Mouse (Mus musculus) brain, embryonic 14.5 days (tissue): ENCODE measurements at regions not wholly inside any gene's neighbourhood (a gene's known extent, or its start where the extent isn't known, plus 50 kb on each side); places are given as distances from the start of the nearest gene placed in this dataset.

Experiments used
- DNase-seq: peaks from one replicate; pipeline ENCODE4 v3.0.0-alpha.2; 2011; ENCODE audit warnings: low read depth
- CTCF ChIP-seq: fragments of 200-500 bp; IDR thresholded peaks from 2 replicates; pipeline ENCODE4 v1.5.1; 2012; ENCODE audit warnings: inconsistent platforms, mild to moderate bottlenecking, moderate library complexity, borderline replicate concordance; ENCODE audit not compliant: insufficient read depth, insufficient read length; ENCODE audit errors: extremely low read depth
- POLR2A ChIP-seq: fragments of 200-500 bp; IDR thresholded peaks from 2 replicates; pipeline ENCODE4 v1.6.1; 2012; ENCODE audit warnings: mild to moderate bottlenecking, inconsistent platforms, borderline replicate concordance; ENCODE audit not compliant: poor library complexity, insufficient read depth, insufficient read length, severe bottlenecking; ENCODE audit errors: extremely low read depth

DNA sequence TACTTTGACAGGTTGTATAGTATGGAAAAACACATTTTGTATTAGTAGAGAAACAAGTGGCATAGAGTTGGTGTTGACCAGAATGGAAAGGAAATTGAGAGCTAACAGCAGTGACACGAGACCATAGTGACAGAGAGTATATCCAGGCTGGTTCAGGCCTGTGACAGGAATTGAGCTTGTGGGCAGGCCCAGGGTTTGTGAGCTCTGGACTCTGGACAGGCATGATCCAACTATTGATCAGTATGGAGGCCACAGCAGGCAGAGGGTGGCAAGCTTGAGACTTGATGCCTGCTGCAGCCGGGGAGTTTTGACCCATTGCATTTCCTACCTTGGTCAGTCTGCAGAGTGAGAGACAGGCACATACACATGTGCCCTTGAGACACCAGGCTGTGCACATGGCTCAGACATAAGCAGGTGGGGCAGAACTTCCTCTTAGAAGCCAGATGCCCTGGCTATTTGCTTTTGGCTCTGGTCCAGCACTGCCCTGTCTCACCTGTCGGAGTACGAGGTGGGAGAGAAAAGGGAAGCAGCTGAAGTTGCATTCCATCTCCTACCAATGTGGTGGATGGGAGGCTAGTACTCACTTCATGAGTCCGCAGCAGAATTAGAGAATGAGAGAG, 1006.2 kb upstream of the Cdh20 start:
- TF ChIP-seq POLR2A (no peak), CTCF (no peak)
- DNase-seq = no peak

DNA sequence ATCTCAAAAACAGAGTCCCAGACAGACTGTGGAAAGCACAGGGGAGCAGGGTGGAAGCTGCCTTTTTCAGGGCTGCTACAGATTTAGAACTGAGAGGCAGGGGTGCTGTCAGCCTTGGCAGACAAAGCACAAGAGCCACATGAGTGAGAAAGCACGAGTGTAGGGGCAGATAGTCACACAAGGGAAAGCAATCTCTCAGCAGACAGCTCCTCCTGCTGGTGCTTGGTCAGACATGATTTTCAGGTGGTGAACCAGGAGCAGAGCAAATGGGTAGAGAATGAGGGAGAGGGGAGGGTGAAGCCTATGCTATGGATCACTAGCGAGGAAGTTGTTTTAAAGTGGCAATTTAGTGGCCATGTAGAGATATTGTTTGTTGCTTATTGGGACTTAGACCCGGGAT, 1005.6 kb upstream of the Cdh20 start:
- DNase-seq = peak; percentile 28
- TF ChIP-seq CTCF (peak; percentile 45; the same call in 1 of the 2 replicates), POLR2A (no peak)

- DNase-seq = no peak
- TF ChIP-seq POLR2A (no peak), CTCF (no peak)
Observed at GRCm38 (mm10) chr1:103767315-103767714, 1001.0 kb upstream of the Cdh20 start.

DNA sequence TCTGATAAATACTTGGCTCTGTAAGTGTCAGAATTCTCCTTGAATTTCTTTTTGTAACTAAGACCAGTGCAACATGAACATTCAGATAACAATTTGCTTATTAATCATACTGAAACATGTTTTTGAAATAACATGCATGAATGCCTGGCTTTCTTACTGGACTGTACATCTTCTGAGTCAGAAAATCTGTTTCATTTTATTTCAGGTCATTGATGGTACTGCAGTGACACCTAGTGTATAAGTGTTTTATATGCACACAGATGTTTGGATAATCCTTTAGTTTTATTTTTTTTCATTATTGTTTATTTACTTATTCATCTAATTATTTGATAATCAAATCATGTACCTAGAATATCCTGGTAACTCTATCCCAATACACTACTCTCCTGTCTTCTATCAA, 983.6 kb upstream of the Cdh20 start:
- DNase-seq = peak; percentile 73
- no peak for TF ChIP-seq POLR2A
- no peak for TF ChIP-seq CTCF

DNA sequence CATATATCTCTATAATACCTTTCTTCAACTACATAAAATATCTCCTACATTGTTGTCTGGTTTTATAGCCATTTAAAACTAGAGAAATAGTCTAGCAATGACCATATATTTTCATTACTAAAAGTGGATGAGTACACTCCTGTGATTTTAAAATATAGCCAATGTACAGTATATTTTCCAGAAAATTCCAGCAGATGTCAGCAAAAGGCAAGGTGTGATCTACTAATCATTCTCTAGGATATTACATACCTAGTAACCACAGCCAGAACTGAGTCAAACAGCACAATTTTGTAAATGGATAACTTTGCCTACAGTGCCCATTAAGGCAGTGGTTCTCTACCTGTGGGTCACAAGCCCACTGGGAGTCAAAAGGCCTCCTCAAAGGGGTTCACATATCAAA, 972.0 kb upstream of the Cdh20 start:
- TF ChIP-seq POLR2A (no peak), CTCF (no peak)
- DNase-seq = peak; percentile 6

GRCm38 (mm10) chr1:103799343-103799742, 969.0 kb upstream of the Cdh20 start:
- DNase-seq = peak; percentile 78
- TF ChIP-seq CTCF (peak; percentile 25; the same call in 1 of the 2 replicates), POLR2A (no peak)

DNA sequence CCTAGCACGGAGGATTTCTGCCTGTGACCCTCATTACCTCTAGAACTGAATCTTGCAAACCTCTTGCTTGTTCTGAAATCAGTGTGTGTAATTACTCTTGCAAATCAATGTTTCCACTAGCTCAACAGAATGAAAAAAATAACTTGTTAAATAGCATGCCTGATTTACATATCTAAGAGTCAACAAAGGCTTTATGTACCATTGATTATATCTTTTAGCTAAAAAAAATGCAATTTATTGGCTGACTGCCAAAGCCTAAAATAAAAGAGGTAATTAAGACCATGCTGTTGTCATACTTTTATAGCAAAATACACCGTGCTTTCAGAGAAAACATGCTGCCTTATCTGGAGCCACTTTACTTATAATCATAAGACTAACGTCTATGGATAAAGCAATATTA, 950.4 kb upstream of the Cdh20 start:
- DNase-seq = peak; percentile 62
- no peak for TF ChIP-seq CTCF
- no peak for TF ChIP-seq POLR2A
